Mouse (Mus musculus): Measurements from ENCODE around the gene Hist1h1a.
"Not testable (repeated sequence)": the region's sequence is repeated elsewhere in the genome, so short reads cannot be mapped to it uniquely, and the experiment has no call there.

Gene Hist1h1a

DNA sequence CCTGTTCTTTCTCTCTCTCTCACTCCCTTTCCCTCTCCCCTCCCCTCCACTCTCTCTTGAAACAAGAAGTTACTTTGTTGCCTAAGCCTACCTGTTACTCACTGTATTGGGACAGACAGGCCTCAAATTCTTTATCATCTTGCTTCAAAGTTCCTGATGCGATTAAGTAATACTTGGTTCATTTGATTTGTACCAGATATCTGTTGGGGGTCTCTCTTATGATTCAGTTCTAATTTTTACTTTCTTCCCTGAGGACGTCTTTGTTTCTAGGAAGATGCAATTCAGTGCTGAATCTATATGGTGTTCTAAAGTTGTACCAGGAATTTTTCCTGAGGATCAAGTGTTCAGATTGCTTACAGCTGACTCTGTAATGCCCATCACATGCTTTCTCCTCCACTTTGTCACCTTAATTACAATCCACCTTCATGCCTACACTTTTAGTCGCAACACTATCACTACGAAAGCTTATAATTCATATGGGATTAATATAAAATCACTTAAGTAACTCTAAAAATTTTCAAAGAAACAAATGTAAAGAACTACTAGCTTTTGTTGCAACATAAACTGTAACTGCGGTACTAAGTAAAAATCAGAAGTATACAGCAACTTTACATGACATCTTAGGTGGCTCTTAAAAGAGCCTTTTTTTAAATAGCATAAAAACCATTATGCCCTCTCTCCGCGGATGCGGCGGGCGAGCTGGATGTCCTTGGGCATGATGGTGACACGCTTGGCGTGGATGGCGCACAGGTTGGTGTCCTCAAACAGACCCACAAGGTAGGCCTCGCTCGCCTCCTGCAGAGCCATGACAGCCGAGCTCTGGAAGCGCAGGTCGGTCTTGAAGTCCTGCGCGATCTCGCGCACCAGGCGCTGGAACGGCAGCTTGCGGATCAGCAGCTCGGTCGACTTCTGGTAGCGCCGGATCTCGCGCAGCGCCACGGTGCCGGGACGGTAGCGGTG is 18.8 kb upstream of the Hist1h1a start:
- DNase-seq (ENCODE audit: low spot score) = no peak

DNA sequence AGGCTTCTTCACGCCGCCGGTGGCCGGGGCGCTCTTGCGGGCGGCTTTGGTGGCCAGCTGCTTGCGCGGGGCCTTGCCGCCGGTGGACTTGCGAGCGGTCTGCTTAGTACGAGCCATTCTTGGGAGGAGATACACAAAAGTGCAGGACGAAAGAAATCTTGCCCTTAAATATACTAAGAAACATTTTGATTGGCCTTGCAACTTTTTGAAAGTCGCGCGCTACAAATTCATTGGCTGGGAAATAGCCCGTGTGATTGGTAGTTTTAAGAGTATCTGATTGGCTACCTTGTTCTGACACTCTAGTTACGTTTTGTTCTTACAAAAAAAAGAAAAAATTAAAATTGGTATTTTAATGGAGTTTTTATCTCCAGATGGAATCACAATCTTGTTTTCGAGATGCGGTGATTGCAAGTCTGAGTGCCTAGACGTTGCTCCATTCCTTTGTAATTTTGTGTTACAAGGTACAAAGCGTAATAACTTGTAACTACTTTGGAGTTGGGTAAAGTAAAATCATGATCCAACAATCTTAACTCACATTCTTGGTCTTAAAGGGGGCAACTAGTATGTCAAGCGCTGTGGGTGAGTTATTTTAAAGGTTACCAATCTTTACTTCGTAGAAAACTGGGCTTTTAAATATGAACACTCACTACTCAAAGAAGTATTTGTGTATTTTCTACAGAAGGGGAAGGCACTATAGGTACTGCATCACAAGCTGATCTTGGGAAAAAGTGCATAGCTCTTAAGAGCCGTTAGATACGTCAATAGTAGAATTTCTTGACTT is 17.9 kb upstream of the Hist1h1a start, which contains the start of gene Hist1h3c:
Gene Hist1h3c (minus strand): TSS at position 222 of the 781 bp plus-strand sequence.
- no peak for DNase-seq (ENCODE audit: low spot score)

DNA sequence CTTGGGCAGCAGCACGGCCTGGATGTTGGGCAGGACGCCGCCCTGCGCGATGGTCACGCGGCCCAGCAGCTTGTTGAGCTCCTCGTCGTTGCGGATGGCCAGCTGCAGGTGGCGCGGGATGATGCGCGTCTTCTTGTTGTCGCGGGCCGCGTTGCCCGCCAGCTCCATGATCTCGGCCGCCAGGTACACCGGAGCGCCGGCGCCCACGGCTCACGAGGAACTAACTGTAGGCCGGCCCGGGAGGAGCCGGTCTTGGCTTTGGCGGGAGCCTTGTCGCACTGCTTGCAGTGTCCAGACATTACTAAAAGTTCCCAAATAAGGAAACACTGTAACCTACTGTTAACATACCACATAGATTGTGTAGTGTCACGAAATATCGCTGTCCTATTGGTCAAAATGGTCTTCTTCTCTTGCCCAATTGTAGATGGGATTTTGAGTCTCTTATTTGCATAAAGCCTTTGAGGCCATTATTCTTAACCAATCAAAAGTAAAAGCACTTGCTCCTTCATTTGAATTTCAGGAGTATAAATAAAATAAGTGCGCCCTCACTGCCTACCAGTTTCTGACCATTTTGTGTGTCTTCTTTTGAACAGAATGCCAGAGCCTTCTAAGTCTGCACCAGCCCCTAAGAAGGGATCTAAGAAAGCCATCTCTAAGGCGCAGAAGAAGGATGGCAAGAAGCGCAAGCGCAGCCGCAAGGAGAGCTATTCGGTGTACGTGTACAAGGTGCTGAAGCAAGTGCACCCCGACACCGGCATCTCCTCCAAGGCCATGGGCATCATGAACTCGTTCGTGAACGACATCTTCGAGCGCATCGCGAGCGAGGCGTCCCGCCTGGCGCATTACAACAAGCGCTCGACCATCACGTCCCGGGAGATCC is 17.0 kb upstream of the Hist1h1a start, which contains the start of gene Hist1h2bb:
Gene Hist1h2bb (plus strand): TSS at position 534 of the 880 bp plus-strand sequence.
- peak; percentile 66 for DNase-seq (ENCODE audit: low spot score)

DNA sequence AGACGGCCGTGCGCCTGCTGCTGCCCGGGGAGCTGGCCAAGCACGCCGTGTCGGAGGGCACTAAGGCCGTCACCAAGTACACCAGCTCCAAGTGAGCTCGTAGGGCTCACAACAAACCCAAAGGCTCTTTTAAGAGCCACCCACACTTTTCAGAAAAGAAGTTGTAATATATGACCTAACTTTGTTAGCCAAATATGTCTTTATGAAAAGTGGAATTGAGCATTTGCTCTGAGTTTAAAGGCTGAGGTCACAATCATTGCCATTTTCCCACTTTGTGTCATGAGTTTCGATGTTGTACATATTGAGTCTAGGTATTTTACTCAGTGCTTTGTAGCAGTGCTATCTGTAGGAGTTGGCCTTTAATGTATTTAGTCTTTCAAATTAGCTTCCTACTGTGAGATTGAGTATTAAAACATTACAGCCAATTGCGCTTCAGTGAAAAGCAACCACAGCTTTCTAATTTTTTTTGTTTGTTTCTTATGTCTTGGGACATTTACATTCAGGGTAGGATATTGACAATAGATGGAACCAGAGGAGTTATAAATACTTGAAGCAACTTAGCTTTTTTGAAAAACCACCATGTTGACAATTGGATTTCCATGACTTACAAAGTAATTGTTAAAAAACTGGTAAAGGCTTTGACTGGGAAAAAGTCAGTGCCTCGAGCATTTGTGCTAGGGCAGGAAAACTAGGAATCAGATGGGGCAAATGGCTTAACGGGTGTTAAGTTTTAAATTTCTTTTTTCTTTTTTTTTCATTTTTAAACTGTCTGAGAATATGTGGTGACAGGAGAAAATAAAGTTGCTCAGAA is 16.2 kb upstream of the Hist1h1a start:
- no peak for DNase-seq (ENCODE audit: low spot score)

DNA sequence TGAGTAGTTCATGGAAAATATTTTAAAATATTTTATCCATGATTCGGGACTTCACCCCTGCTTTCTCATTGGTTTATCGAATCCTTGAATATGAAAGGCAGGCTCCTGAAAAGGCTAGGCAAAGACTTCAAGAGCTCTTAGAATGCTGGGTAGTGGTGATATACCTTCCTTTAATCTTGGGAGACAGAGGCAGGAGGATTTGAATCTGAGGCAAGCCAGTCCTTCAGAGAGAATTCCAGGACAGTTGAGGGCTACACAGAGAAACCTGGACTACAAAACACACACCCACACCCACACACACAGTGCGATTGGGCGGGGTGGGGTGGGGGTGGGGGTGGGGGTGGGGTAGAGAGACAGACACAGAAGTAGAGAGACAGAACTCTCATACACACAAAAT is 15.6 kb upstream of the Hist1h1a start:
- no peak for DNase-seq (ENCODE audit: low spot score)

DNA sequence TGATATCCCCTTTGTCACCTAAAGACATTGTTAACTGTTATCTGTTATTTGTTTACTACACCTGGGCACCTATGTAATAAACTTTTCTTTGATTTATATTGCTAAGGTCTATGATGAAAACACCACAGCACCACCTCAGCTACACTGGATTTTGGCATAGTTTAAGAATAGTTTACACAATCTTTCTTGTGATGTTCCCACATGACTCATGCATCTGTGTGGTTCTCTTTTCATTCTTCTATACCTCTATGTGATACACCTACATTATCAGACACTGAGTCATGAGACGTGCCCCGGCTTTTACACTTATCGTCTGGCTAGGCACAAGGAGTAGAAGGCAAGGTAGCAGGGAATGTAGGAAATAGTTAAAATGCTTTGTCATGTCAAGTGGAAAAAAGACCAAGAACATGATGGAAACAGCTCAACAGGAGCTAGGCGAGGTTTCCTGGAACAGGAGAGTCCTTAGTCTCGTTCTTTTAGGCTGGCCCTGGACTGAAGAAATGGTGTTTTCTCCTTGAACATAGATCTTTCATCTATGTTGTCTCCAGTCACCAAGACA is 13.8 kb upstream of the Hist1h1a start:
- no peak for DNase-seq (ENCODE audit: low spot score)

DNA sequence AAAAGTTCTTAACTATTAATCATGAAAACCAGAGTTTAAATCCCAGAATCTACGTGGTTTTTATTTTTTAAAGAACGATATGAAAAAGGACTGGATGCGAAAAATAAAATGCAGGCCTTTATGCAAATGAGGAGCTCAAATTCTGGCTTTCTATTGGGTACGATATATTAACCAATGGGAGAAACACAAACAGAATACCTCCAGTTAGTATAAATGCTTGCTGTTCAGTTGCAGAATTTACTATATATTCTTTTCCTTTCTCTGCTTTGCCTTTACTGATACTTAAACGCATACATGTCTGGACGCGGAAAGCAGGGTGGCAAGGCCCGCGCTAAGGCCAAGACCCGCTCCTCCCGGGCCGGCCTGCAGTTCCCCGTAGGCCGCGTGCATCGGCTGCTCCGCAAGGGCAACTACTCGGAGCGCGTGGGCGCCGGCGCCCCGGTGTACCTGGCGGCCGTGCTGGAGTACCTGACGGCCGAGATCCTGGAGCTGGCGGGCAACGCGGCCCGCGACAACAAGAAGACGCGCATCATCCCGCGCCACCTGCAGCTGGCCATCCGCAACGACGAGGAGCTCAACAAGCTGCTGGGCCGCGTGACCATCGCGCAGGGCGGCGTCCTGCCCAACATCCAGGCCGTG is 12.5 kb upstream of the Hist1h1a start, which contains the start of gene Hist1h2ab:
Gene Hist1h2ab (plus strand): TSS at position 288 of the 639 bp plus-strand sequence.
- not testable (repeated sequence) for DNase-seq (ENCODE audit: low spot score)

DNA sequence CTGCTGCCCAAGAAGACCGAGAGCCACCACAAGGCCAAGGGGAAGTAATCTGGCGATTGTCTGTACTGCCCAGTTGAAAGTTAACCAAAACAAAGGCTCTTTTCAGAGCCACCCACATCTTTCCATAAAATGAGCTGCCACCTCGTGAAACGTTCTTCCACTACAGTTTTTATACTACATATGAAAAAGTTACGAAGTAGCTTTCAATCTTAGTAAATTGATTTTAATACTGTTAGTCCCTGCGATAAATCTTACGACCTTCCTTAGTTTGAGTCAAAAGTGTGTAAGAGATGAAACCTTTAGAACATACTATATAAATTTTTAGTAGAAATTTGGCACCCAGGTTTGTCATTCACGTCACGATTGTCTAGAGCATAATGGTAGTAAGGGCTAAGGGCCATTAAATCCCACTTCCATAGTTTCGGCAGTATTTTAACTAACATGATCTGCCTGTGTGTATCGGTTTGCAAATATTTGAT is 11.9 kb upstream of the Hist1h1a start:
- no peak for DNase-seq (ENCODE audit: low spot score)

DNA sequence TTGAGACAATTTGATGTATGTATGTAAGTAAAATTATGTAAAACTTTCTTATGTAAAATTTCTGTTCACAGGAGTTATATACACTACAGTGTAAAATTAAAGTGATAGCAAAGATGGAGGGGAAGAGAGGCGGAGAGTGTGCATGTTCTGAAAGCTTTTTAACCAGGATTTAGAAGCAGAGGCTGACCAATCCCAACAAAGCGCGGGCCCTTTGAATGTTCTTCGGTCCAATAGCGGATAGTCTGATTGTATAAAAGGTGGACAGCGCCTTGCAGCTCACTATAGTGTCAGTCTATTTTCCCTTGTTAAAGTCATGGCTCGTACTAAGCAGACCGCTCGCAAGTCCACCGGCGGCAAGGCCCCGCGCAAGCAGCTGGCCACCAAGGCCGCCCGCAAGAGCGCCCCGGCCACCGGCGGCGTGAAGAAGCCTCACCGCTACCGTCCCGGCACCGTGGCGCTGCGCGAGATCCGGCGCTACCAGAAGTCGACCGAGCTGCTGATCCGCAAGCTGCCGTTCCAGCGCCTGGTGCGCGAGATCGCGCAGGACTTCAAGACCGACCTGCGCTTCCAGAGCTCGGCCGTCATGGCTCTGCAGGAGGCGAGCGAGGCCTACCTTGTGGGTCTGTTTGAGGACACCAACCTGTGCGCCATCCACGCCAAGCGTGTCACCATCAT is 11.3 kb upstream of the Hist1h1a start, which contains the start of gene Hist1h3b:
Gene Hist1h3b (plus strand): TSS at position 201 of the 675 bp plus-strand sequence.
- peak; percentile 80 for DNase-seq (ENCODE audit: low spot score)

DNA sequence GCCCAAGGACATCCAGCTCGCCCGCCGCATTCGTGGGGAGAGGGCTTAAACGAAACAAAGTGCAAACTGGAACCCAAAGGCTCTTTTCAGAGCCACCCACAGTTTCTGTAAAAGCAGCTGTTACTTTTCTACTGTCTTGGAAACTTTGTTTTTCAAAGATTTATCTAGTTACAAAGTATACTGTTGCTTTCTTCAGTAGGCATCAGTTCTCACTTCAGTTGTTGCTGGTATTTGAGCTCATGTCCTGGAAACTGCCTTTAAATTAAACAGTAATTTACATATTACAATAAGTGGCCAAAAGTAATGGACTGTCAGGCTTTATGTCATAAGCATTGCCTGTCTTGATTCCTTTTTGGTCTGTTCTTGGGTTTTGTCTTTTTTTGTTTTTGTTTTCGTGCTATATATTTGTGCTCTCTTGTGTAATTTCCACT is 10.7 kb upstream of the Hist1h1a start:
- DNase-seq (ENCODE audit: low spot score) = no peak

DNA sequence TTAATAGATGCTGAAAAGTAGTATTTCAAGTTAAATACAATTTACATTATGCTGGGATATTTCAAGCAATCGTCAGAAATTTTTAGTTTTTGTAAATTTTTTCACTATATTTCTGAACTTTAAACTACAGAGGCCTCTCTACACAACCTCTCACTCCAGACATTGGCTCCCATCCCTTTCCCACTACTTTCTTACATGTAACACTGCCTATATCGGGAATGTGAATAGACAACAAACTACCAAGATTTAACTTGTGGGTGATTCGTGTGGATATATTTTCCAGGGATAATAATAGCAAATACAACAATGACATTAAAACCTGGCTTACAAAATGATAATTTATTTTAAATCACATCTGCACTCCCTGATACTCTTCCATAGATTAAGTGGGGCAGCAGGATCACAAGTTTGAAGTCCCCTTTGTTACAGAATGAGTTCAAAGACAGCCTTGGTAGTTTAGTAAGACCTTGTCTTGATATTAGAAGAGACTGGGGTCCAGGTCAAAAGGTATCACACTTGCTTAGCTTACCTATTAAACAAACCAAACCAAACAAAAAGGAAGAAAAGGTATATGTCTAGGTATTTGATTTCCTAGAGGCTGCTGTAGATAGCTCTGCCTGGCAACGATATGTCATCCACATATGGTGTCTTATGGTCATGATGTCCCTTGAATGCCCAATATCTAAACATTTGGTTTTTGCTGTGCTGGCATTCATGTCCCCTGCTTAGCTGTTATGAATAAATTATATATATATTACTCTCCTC is 10.0 kb upstream of the Hist1h1a start:
- DNase-seq (ENCODE audit: low spot score) = no peak

DNA sequence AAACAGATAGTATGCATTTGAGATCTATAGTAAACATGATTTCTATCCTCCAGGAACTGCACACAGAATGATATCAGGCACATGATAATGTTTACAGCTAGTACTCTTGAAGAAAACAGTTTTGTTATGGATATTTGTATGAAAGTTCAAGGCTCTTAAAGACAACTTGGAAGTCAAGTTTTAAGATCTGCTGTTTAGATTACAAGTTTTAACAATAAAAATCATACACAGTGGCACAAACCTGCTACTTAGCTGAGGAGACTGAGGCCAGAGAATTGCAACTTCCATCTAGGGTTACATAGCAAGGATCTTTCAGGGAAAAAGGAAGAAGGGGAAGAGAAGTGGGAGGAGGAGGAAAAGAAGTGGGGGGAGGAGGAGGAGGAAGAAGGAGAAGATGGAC is 8.5 kb upstream of the Hist1h1a start:
- no peak for DNase-seq (ENCODE audit: low spot score)

DNA sequence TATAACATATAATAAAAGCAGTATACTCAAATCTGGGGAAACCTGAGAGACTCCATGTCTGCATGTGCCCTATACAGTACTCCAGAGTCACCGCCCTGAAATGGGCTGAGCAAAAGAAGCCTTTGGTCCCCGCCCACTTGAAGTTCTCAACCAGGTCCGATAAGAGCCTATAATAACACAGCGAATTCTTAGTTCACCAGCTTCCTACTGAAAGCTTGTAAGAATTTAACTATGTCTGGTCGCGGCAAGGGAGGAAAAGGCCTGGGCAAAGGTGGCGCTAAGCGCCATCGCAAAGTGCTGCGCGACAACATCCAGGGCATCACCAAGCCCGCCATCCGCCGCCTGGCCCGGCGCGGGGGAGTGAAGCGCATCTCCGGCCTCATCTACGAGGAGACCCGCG is 6.7 kb upstream of the Hist1h1a start, which contains the start of gene Hist1h4b:
Gene Hist1h4b (plus strand): TSS at position 224 of the 400 bp plus-strand sequence.
- no peak for DNase-seq (ENCODE audit: low spot score)

DNA sequence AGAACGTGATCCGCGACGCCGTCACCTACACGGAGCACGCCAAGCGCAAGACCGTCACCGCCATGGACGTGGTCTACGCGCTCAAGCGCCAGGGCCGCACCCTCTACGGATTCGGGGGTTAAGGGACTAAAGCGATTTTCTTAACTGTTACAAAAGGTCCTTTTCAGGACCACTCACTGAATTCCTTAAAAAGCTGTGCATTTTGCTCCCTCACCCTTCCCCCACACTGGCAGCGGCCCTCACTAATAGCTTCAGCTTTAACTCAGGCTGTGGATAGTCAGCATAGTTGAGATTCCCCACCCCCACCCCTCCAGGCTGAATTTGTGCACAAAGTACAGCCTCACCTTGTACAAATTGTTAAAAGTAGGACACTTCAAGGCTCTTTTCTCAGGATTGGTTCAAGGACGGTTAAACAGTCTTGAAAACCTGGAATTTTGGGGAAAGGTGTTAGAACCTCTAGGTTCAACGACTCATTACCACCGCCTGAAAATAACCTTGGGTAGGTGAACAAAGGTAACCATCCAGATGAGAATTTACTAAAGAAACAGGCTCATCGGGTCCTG is 6.2 kb upstream of the Hist1h1a start:
- DNase-seq (ENCODE audit: low spot score) = no peak

DNA sequence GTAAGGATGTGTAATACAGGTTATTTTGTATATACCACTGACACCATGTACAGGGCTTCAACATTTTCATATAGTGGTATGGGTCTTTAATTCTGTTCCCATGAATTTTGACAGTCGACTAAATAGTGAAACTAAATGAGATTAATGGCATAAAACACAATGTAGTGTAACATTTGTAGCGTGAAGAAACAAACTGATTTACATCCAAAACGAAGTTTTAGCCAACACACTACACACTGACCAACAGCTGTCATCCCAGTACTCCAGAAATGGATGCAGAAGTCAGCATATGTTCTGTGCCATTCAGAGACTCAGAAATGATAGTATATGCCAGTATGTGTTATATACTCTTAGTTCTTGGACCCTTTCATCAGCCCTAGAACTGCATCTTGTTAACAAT is 5.5 kb upstream of the Hist1h1a start:
- DNase-seq (ENCODE audit: low spot score) = no peak

DNA sequence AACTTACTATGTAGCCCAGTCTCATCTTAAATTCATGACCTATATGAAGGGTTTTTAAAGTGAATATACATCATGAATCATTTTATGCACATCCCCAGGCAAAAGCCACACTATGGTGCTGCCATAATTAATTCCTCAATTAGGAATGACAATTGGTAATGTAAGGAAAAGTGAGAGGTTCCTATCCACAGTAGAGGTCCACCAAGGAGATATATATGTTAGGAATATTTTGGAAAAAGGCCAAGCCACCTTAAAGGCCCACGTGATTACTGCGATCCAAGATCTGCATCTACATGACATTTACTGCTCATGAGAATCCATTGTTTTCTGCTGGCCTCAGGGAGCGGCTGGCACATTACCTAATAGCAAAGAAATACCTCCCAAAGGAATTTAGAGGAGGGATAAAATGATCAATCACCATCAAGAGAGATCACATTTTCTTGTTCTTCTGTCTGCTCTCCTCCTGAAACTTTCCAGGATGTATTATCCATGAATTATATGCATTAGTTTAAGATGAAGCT is 4.2 kb upstream of the Hist1h1a start:
- DNase-seq (ENCODE audit: low spot score) = no peak

DNA sequence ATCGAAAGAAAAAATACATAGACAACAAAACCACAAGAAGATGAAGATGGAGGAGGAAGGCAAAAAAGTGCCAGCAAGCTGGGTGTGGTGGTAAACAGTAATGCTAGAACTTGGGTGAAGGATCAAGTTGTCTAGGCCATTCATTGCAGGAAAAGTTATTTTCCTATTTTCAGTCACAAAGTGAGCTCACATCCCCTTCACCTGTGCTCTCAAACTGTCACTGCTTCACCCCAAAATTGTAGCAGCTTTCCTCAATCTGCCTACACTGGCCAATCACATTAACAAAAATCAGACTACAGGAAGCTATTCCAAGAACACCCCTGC is 3.6 kb upstream of the Hist1h1a start:
- DNase-seq (ENCODE audit: low spot score) = no peak

Data from ovary, postnatal 10 days (tissue).